Mouse (Mus musculus): ENCODE results near the gene Efcab7.

Gene Efcab7

GRCm38 (mm10) chr4:99944606-99945005, 115.6 kb downstream of the Efcab7 start:
- CTCF ChIA-PET, result interaction anchor here (0.7 kb wide), 1 partner anchor 592 kb away, joined by 3 read pairs; no protein-coding TSS in a partner anchor

GRCm38 (mm10) chr4:99945011-99945410, 116.0 kb downstream of the Efcab7 start:
- CTCF ChIA-PET, result no interaction called here

- CTCF ChIA-PET, result interaction anchor here (0.6 kb wide), 1 partner anchor 588 kb away, joined by 4 read pairs; no protein-coding TSS in a partner anchor
Measured at GRCm38 (mm10) chr4:99946516-99946915, 117.5 kb downstream of the Efcab7 start.

GRCm38 (mm10) chr4:99947192-99947591, 118.2 kb downstream of the Efcab7 start:
- CTCF ChIA-PET, result no interaction called here

- CTCF ChIA-PET, result no interaction called here
Measured at GRCm38 (mm10) chr4:99947896-99948295, 118.9 kb downstream of the Efcab7 start.

- CTCF ChIA-PET, result no interaction called here
Measured at GRCm38 (mm10) chr4:99953904-99954303, 124.9 kb downstream of the Efcab7 start.

GRCm38 (mm10) chr4:99955396-99955795, 126.4 kb downstream of the Efcab7 start:
- CTCF ChIA-PET, result no interaction called here

- CTCF ChIA-PET, result no interaction called here
Measured at GRCm38 (mm10) chr4:99957186-99957585, 128.2 kb downstream of the Efcab7 start.

GRCm38 (mm10) chr4:99958084-99958815, 129.3 kb downstream of the Efcab7 start:
- CTCF ChIA-PET, result no interaction called here

GRCm38 (mm10) chr4:99959308-99959707, 130.3 kb downstream of the Efcab7 start:
- CTCF ChIA-PET, result no interaction called here

Data from spleen, embryonic (tissue).